8 mouse cellular contexts compared by ENCODE assay signal in the genomic region with DNA sequence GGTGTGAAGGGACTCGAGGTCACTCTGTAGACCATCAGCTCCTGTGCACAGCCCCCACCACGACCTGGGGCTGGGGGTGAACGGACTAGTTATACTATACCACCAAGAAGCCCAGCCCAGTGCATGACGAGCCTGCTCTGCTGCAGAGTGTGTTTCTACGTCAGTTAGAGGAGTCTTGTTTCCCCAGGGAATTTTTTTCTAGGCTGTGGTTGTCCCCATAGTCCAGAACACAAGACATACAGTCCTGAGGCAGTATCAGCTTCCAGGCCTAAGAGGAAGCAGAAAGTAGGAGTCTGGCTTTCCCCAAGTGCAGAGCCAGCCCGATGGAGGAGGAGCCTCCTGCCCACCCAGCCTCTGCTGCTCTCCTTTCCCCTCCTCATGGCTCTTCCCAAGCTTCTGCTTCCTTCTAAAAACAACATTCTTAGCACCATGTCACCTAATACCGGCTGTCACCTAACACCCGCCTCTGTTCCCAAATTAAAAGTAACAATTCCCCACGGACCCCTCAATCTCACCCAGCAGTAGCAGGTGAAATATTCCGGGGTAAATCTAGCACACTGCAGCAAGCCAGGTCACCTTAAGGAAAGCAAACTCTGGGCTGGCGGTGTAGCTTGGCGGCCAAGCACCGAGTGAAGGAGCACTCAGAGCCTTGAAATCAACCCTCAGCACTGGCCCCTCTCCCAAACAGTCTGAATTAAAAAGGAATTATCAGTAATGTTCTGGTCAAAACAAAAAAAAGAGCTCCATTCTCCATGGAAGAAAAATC. TPM values are rescaled to one million over a fixed set of nuclear protein-coding genes. Genes with fewer than 3 reads are reported as not detected.
A peak's percentile ranks its signal among the peaks of the same experiment; 100 is the strongest.
DNase-seq lines count a peak whose midpoint lies in the region; ATAC-seq and TF ChIP-seq lines count a peak whose summit lies in the region.

No protein-coding gene starts in this region.

- peak overlapping the region; percentile 69 for H3K27ac ChIP-seq in heart, embryonic 10.5 days
- H3K27ac ChIP-seq in heart, adult 2 months, result no peak overlapping the region

- TF ChIP-seq EP300 in heart, adult 2 months (IDR thresholded peaks at IDR 0.05; ENCODE audit: insufficient read depth, low read depth, low read length), result no peak

- TF ChIP-seq CTCF in heart, adult 2 months (IDR thresholded peaks at IDR 0.05), result no peak

- H3K27me3 ChIP-seq in heart, embryonic 10.5 days (ENCODE audit: insufficient read depth, poor library complexity, severe bottlenecking), result no peaks in the 10 kb centered on the region
- H3K27me3 ChIP-seq in heart, adult 2 months (ENCODE audit: control insufficient read depth, insufficient read depth, low read length), result no peaks in the 10 kb centered on the region

- peak overlapping the region; percentile 42 for H3K4me3 ChIP-seq in heart, embryonic 10.5 days
- no peak overlapping the region for H3K4me3 ChIP-seq in heart, adult 2 months

- H3K36me3 ChIP-seq in heart, embryonic 10.5 days, result peaks cover 4% of the 10 kb centered on the region
- H3K36me3 ChIP-seq in heart, adult 2 months (ENCODE audit: control insufficient read depth, insufficient read depth, low read length), result no peaks in the 10 kb centered on the region

- TF ChIP-seq POLR2A in heart, adult 2 months (IDR thresholded peaks at IDR 0.05; ENCODE audit: insufficient read depth, low read depth, low read length), result no peak

- H3K9ac ChIP-seq in heart, adult 2 months (ENCODE audit: low read depth, low read length), result no peak overlapping the region

- no peak for ATAC-seq in granulocyte monocyte progenitor cell, adult 5-6 weeks (replicated peaks; ENCODE audit: poor library complexity, severe bottlenecking)
- ATAC-seq in activated CD4-positive, CD25-positive, alpha-beta regulatory T cell, adult 4 months, result no peak

- intact Hi-C loops in heart, adult 2 months (cut with DNase I), result no loop called here
- intact Hi-C loops in left cerebral cortex, postnatal 14 days (cut with DNase I), result no loop called here

- no peaks in the 10 kb centered on the region for H3K9me3 ChIP-seq in heart, embryonic 10.5 days

- H3K4me1 ChIP-seq in heart, embryonic 10.5 days, result peaks cover 30% of the 10 kb centered on the region
- H3K4me1 ChIP-seq in heart, adult 2 months (ENCODE audit: control insufficient read depth, insufficient read depth, low read length), result peaks cover 4% of the 10 kb centered on the region

- WGBS in heart, embryonic 10.5 days, result 19% methylated on average over 13 of the region's 13 CpGs
- 23% methylated on average over 13 of the region's 13 CpGs for WGBS in heart, adult 2 months

- H3K79me2 ChIP-seq in heart, adult 2 months (replicated peaks; ENCODE audit: control insufficient read depth, insufficient read depth, low read length), result peaks cover 5% of the 10 kb centered on the region

- no peak for DNase-seq in heart, embryonic 10.5 days (ENCODE audit: low spot score)
- no peak for DNase-seq in heart, adult 2 months
- peak; percentile 13 for DNase-seq in testis, postnatal 14 days (ENCODE audit: low spot score)
- DNase-seq in testis, postnatal 10 days (ENCODE audit: low spot score), result no peak
- DNase-seq in left cerebral cortex, postnatal 14 days (ENCODE audit: low spot score in 2 of 2), result peak; percentile 45 to 55
- DNase-seq in layer of hippocampus, adult 8-10 months (ENCODE audit: low spot score in 2 of 2), result no peak

RNA-seq across cellular contexts. Expression of gene Rras2, which starts 45.5 kb away (rescaled TPM):
- polyA plus RNA-seq in heart, embryonic 10.5 days (2016; fragmentation: Nextera tagmentation; extraction: Ambion mirVana), result 51.8 and 57.5 TPM in 2 replicates
- 10 to 100 TPM; 48.5 to 52.0 TPM for total RNA-seq in heart, adult 2 months (2021)
- polyA plus RNA-seq in heart, adult 2 months (2012; rRNA removed), result 17.5 and 29.8 TPM in 2 replicates
- 10 to 100 TPM; 43.2 to 47.3 TPM for total RNA-seq in left cerebral cortex, postnatal 14 days (2021)
- total RNA-seq in granulocyte monocyte progenitor cell, adult 5-6 weeks (2014; fragmentation: Nextera tagmentation), result 0.97 and 3.5 TPM in 2 replicates
- total RNA-seq in granulocyte monocyte progenitor cell, adult 5-6 weeks (2017), result 1.1 and 1.6 TPM in 2 replicates
- 10 to 100 TPM; 21.6 to 25.8 (median 23.3) TPM for total RNA-seq in layer of hippocampus, adult 8-10 months (2022)
- polyA plus RNA-seq in activated CD4-positive, CD25-positive, alpha-beta regulatory T cell, adult 4 months (2017; shearing (Covaris generic)), result 10 to 100 TPM in 1 of 2 experiments, 1 to 10 TPM in 1; 8.8 to 17.4 TPM

Comparison
In these comparisons a context has a peak if more than half of its experiments do, and no peak if none do; other contexts are left out.
1. DNase-seq: peak in testis, postnatal 14 days (single experiment) and left cerebral cortex, postnatal 14 days (2 of 2); none in heart, embryonic 10.5 days (single experiment), heart, adult 2 months (0 of 2), testis, postnatal 10 days (single experiment) and layer of hippocampus, adult 8-10 months (0 of 2).
2. RNA of gene Rras2, which starts 45.5 kb away (total RNA-seq): 48.5 to 52.0 TPM in heart, adult 2 months, 43.2 to 47.3 TPM in left cerebral cortex, postnatal 14 days and 21.6 to 25.8 TPM in layer of hippocampus, adult 8-10 months; 0.97 to 3.5 TPM in granulocyte monocyte progenitor cell, adult 5-6 weeks; every median in the first group is over 4 times any median in the second.